Mouse (Mus musculus) mesoderm, embryonic 11.5 days (tissue): Measurements from ENCODE around the gene Hsd17b1.
A peak's percentile ranks its signal among the peaks of the same experiment; 100 is the strongest.

ENCODE experiments used
- DNase-seq: peaks from one replicate; pipeline ENCODE4 v3.0.0-alpha.2; 2012; ENCODE audit warnings: low read depth, low spot score

Hsd17b1 gene

DNA sequence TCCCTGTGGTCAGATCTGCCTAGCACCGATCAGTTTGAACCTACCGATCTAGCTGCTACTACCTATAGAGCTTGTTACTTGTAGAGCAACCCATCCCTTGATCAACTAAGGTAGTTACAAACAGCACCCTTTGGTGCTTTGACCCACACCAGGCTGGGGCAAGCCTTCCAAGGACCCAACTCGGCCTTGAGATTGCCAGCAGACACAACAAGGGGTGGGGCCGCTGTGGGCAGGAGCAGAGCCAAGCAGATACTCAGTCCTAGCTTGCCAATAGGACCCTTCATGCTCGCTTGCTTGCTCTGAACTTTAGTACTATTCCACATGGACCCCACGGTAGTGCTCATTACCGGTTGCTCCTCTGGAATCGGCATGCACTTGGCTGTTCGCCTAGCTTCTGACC, at the start of gene Hsd17b1:
Hsd17b1 (plus strand) TSS at position 291 of the 400 bp plus-strand sequence.
- no peak for DNase-seq

- DNase-seq = no peak
Measured at GRCm38 (mm10) chr11:101029320-101029719, 48.9 kb upstream of the Hsd17b1 start.

DNA sequence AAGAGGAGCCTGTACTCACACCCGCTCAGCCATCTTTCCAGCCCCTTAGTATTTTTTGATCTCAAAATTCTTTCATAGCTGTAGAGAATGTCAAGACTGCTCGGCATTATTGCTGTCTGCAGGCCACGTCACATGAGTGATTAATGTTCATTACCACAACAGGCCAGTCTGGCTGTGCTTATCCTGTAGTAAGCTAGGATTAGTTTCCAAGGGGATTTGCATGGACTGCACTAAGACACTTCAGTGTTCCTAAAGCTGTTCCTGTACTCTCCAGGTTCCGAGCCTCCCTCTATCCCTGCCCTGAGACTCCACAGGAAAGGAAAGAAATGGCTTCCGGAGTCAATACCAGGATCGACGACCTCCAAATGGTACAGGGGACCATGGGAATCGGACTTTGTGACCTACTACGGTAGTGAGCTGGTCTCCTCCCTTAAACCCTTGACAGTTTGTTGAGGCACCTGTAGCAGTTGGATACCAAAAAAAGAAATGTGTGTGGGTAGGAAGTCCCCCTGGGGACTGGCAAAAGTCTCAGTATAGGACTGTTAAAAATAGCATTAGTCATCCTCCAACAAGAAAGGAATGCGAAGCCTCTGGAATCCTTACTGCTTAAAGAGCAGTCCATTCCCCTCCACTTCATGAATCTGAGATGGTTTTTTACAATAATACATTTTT, 47.9 kb upstream of the Hsd17b1 start:
- DNase-seq = no peak

DNA sequence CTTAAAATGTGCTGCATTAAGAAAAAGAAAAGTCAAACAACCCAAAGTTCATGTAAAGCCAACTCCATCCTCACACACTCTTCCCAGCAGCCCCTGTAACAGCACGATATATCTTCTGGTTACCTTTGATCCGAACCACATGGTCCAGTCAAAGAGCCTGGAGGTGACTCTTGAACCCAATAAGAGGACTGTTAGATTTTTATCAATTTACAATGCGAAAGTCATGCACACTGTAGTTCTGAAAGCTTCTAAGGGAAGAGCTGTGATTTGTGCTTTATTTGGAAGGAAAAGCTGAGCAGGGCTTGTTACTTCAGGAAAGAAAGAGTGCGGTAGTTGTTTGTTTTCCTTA, 47.4 kb upstream of the Hsd17b1 start:
- DNase-seq = no peak

DNA sequence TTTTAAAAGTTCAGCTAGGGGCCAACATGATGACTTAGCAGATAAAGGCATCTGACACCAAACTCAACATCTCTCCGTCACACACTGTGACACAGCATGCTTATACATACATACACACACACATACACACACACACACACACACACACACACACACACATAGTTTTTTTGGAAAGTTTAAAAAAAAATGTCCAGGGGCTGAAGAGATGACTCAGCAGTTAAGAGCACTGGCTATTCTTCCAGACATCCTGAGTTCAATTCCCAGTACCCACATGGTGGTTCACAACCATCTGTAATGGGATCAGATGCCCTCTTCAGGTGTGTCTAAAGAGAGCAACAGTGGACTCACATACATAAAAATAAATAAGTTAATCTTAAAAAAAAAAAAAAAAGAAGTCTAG, 46.7 kb upstream of the Hsd17b1 start:
- DNase-seq = no peak

DNA sequence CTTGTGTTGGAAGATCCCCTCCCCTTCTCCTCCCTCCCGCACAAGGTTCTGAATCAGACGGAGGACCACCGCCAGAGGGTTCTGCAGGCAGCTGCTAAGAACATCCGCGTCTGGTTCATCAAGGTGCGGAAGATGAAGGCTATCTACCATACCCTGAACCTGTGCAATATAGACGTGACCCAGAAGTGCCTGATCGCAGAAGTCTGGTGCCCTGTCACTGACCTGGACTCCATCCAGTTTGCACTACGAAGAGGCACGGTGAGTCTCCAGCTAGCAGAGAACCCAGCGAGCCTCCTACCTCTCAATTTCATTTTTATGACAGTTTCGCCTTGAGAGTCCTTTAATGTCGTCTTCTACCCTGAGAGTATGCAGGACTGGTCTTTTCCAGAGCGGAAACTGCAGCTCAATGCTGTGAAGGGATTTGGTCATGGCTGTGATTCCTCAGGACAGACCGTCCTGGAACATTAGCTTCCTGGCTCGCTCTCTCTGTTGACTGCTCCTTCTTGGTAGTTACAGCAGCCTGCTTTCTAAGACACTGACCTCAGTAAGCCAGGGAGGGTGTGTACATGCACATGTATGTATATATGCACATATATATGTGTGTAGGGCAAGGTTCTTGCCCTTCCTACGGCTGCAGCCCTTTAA, 44.2 kb upstream of the Hsd17b1 start:
- DNase-seq = no peak

GRCm38 (mm10) chr11:101034614-101035327, 43.4 kb upstream of the Hsd17b1 start:
- DNase-seq = no peak

DNA sequence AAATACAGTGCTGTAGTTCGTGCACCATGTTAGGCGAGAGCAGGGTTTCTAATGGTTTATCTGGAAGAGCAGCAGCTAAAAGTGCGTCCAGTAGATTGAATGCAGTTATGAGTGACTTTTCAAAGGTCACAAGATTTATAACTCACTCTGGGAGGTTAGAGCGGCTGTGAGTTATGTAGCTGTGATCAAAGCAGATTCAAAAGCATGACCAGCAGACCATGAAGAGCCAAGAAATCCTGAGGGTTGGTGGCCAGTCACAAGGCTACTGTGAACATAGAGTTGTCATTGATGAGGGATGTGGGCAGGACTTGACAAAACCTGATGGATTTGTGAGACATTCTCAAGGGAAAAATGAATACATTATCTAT, 42.9 kb upstream of the Hsd17b1 start:
- DNase-seq = no peak

DNA sequence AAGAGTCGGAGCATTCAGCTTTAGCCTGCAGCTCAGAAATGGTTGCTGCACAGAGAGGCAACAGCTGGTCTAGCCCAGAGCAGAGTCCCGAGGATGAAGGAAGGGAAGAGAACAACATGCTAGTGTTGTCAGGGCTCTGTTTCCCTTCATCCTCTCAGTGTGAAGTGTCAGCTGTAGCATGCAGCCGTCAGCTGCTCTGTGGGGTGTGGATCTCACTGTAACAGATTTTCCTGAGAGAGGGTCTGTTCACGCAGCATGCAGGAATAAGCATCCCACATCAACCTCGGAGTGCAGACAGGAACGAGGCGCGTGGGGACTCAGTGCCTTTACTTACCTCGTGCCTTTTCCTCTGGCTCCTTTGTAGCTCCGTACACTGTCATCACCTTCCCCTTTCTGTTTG, 40.4 kb upstream of the Hsd17b1 start:
- no peak for DNase-seq

DNA sequence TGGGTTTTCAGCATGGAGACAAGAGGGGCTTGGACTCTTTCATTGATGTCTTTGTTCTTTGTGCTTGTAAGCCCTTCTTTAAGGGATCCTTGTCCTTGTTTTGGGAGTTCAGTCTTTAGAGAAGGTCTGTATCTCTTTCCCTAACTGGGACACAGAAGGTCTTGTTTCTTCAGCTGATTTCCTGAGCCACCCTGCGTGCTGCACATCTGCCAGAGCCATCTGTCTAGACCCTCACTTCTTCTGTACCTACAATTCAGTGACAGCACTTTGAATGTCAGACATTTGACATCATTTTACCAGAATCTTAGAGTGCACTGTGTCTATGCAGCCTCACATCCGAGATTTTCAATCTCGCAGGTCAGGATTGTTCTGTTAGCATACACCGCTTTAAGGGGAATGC, 32.4 kb upstream of the Hsd17b1 start:
- no peak for DNase-seq

- no peak for DNase-seq
Measured at GRCm38 (mm10) chr11:101046440-101046839, 31.8 kb upstream of the Hsd17b1 start.

DNA sequence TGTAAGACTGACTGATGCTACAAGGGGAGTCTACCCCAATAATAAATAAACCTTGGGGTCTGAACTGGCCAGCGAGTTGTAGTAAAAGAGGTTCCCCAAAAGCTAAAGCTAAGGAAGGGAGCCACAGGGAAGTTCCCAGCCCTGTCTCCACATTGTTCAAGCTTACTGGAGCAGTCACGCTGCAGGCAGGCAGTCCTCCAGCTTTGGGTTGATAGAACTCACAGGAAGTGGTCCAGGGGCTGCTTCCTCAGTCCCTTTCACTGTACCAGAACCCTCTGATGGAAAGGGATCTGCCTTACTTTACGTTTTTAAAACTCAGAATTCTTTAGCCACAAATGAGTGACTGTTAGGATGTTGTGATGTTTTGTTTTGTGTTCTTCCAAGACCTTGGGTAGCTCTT, 30.7 kb upstream of the Hsd17b1 start:
- DNase-seq = no peak

GRCm38 (mm10) chr11:101050359-101050758, 27.9 kb upstream of the Hsd17b1 start:
- no peak for DNase-seq

DNA sequence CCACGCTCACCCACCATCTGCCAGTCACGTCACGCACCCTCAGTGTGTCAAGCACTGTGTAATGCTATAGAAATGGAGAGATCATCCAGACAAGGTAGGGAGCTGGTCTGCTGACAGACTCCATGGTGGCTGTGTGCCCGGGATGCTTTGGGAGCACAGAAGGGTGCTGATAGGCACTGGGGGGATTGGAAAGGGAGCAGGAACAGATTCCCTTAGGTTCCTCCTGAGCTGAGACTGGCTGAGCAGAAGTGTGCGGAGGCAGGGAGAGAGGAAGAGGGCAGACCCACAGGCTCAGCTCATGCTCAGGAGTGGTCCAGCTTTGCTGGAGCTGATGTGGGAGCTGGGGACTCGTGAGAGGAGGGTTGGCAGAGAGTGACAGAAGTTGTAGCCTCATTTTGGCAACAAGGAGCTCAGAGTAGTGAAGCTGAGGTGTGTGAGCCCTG, 27.1 kb upstream of the Hsd17b1 start:
- DNase-seq = no peak

DNA sequence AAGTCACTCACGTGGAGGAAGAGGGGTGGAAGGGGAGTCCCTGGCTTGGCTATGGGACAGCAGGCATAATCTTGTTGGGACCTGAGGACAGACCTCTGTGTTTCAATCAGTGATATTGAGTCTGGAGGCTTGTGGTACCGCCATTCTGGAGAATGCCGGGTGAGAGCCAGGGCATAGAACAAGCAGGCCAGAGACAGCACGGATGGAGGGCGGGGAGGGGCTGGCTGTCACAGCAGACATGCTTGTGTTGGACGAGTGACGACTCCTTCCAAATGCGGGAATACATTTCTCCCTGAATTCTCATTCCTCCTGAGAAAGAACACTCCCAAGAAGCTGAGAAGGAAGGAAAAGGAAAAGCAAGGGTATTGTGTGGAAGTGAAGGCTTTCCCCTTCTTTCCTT, 26.6 kb upstream of the Hsd17b1 start:
- no peak for DNase-seq

DNA sequence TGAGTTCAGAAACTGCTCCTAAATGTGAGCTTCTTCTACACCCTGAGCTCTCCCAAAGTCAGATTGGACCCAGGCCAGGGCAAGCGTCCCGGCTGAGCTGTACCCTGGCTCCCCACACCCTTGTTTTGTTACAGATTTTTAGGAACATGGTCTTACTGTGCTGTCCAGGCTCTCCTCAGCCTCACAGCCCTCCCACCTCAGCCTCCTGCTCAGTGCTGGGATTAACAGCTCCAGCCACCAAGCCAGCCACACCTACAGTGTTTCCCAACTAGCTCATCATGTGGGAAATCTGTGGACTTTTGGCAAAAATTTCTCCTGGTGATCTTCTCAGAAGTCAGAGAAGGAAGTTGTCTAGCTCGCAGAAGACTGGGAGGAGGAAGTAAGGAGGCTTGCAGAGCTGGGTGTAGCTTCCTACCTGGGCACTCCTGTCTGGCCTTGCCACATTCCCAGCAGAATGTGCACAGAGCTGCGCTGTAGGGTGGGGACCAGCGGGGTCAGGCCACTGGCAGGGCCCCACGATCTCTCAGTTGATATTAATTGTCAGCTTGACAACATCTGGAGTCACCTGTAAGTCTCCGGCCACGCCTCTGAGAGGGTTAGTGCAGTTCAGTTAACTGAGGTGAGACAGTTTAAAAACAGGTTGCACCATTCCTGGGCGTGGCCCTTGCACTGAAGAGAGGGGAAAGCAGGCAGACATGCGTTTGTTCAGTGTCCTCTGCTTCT, 25.3 kb upstream of the Hsd17b1 start:
- no peak for DNase-seq

- DNase-seq = no peak
Measured at GRCm38 (mm10) chr11:101053974-101054373, 24.2 kb upstream of the Hsd17b1 start.

DNA sequence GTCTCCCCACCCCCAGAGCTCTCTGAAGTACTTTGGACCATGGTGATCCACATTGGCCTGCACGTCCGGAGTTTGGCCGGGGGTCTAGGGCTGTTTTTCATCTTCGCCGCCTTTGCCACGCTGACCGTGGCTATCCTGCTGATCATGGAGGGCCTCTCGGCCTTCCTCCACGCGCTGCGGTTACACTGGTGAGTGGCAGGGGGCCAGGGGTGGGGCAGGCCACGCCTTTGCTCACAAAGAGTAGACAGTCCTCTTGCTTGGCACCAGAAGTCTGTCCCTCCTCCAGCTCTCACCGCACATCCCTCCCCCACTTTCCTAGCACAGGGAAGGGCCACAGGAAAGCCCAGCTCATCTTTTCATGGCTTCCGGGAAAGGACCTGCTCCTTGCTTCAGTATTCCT, 22.8 kb upstream of the Hsd17b1 start:
- no peak for DNase-seq

DNA sequence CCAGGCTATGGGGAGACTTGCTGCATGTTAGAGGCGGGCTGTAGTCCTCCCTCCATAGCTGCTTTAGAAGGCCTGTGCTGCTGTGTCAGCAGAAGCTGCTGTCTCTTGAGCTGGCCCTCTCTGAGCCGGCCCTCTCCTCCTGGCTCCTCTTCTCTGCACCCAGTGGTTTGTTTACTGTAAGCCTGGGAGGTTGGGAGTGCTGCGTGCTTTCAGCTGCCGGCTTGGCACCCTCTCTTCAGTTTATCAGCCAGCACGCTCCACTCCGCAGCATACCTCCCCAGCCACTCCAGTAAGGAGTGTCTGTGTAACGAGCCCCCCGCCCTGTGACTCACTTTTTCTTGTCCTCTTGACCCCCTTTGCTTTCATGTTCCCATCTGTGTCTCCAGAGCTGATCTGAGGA, 21.3 kb upstream of the Hsd17b1 start:
- DNase-seq = no peak

DNA sequence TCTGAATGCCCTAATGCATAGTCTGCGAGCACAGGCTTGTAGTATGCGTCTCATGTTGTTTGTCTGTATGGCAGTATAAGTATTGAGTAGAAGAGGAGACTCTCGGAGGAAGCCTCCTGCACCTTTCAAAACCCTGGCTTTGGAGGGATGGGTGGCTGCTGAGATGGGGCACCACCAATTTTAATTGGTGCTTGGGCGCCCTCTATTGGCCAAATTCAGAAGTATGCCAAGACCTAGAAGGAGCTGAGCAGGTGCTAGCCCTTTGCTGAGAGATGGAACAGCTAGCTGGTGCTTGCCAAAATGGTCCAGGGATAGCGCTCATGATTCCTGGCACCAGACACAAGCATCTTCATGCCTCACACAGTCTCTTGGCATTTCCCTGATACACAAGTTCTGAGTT, 20.4 kb upstream of the Hsd17b1 start:
- peak; percentile 81 for DNase-seq

- no peak for DNase-seq
Measured at GRCm38 (mm10) chr11:101058726-101059125, 19.5 kb upstream of the Hsd17b1 start.

DNA sequence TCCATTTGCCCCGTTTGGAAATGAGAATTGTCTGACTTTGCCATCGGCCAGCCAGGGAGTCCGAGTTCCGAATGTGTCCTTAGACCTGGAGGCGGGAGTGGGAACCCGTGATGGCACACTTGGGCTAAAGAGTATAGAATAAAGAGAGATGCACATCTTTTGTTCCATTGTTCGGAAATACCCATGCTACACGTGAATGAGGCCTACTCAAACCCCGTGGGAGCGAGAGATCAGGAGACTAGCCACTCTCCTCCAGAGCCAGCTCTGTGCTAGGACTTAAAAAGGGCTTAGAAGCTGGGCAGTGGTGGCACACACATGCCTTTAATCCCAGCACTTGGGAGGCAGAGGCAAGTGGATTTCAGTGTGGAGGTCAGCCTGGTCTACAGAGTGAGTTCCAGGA, 18.7 kb upstream of the Hsd17b1 start:
- DNase-seq = no peak
